Mouse (Mus musculus) CD4-positive helper T cell, adult 2 months (primary cell): ENCODE results near the gene Mylk.

Experiments
- DNase-seq: peaks from one replicate; pipeline ENCODE4 v3.0.0-alpha.2; 2012; ENCODE audit warnings: low read depth, missing footprints, low spot score

Mylk gene

DNA sequence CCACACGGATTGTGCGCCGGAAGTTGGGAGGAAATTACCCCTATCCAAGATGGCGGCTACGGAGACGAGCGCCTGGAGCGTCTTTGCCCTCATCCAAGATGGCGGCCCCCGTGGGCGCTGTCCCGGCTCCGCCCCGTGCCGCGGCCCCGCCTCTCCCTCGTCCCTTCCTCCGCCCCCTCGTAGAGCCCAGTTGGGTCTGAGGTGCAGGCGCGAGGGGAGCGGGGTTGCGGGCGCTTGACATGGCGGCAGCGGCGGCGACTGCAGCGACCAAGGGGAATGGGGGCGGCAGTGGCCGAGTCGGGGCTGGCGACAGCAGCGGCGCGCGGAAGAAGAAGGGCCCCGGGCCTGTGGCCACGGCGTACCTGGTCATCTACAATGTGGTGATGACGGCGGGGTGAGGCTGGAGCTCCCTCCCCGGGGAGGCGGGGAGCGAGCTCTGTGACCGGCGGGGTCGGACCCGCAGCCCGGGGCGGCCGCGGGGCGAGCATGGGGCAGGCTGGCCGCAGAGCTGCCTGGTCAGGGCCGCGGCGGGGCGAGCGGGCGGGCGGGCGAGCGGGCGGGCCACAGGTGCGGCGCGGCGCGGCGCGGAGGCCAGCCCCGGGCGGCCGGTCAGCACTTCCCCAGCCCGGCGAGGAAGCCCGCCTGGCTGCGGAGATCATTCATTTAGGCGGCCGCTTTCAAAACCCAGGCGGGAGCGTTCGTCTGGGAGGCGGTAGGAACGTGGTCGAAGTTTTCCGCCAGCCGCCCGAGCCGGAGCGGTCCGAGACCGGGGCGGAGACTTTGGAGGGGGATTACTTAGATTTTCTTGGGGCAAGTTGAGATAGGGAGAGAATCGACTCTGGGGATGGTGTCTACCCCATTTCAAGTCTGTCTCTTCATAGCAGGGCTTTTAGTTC, 277.5 kb downstream of the Mylk start, which contains the start of gene Hacd2:
Hacd2 (plus strand) TSS at position 187 of the 896 bp plus-strand sequence.
- DNase-seq, result peak; percentile 93

DNA sequence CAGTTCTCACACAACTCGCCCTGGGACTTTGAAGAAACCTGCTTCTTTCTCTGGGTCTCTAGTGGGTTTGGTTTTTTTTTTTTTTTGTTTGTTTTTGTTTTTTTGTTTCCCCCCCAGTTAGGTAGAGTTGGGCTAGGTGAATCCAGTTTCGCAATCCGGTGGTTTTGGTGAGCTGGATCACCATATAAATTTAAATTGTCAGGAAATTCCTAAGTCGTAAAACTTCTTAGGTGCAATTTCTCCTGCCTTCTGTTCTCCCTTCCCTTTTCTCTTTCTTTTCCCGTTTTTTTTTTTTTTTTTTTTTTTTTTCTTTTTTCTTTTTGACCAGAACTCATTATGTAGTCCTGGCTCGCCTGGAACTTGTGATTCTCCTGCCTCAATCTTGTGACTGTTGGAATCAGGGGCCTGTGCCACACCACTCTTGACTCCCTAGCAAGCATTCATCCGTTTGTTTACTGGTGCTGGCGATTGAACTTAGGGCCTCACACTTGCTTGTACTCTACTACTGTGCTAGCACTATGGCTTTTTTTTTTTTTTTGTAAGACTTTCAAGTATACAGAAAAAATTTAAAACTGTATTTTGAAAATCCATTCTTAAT, 278.2 kb downstream of the Mylk start:
- DNase-seq, result no peak

GRCm38 (mm10) chr16:35024300-35024699, 279.3 kb downstream of the Mylk start:
- peak; percentile 32 for DNase-seq

DNA sequence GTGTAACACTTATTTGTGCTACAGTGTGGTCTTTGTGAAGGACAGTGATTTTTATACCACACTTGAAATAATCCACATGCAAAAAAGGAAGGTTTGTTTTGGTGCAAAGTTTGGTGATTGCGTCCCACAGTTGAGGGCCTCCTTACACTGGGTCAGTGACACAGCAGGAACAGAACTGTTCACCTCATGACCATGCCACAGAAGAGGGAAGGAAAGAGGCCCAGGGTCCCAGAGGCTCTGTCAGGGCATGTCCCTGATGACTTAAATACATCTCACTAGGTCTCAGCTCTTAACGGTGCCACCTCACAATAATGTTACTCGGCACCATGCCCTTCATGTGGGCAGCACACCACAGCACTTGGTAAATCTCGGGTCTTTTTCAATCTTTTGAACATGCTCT, 280.3 kb downstream of the Mylk start:
- no peak for DNase-seq

GRCm38 (mm10) chr16:35033241-35033640, 288.2 kb downstream of the Mylk start:
- no peak for DNase-seq

DNA sequence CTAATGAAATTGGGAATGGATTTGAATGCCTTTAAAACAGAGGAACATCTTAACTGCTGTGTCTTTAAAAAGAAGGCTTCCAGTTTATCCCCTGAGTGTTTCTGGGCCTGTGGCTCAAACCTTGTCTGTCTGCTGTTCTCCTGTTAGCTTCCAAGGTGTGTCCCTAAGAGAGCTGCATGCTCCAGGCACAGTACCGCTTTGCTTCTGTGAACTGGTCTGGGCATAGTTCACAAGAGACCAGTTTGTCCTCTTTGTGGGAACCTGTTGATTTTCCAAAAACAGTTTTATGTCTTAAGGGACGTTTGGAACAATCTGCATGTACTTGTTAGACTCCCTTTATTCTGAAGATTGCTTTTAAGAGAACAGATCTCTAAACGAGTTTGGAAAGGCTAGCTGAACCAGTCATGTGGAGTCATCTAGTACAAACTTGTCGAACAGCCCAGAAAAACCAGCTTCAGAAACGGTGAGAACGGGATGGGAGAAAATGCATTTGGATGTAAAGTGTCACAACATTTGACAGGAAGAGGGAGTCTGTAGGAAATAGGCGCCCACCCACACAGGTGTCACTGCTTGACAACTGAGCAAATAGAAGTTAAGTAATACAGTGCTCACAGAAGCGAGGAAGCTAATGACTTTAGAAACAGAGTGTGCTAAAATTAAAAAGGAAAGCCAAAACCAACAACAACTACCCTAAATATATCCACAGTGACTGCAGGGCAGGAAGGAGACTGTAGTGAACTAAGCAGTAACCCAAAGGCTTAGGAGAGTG, 289.0 kb downstream of the Mylk start:
- no peak for DNase-seq

DNA sequence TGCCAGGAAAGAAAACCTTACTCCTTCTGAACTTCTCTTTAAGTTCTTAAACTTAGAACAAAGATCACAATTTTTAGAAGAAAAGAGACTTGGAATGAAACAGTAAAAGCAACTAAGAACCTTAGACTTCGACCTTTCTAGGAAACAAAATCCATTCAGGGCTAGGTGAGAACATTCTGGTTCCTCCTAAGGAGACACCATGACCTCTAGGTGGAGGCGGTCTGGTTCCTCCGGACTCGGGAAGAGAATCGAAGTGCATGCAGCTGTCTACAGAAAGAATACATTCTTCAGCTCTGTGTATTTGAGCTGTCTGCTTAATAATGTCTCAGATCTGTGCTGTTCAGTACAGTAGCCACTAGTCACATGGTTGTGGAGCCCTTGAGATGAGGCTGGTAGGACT, 290.0 kb downstream of the Mylk start:
- no peak for DNase-seq

DNA sequence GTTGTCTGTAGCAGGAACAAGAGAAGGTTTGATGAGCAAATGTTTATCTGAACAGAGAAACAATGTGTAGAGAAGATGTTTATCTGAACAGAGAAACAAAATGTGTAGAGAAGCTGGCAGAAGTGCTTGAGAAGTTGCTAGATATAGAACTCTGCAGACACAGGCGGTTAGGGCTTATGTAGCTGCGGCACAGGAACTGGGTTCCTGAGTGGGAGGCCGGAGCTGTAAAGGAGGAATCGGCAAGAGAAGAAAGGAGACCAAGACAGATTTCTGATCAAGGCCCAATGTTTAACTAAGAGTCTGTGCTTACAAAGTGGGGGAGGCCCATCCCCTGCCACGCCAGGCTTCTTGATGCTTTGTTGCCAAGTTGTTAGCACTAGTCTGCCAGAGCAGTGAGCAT, 291.7 kb downstream of the Mylk start:
- DNase-seq, result no peak

DNA sequence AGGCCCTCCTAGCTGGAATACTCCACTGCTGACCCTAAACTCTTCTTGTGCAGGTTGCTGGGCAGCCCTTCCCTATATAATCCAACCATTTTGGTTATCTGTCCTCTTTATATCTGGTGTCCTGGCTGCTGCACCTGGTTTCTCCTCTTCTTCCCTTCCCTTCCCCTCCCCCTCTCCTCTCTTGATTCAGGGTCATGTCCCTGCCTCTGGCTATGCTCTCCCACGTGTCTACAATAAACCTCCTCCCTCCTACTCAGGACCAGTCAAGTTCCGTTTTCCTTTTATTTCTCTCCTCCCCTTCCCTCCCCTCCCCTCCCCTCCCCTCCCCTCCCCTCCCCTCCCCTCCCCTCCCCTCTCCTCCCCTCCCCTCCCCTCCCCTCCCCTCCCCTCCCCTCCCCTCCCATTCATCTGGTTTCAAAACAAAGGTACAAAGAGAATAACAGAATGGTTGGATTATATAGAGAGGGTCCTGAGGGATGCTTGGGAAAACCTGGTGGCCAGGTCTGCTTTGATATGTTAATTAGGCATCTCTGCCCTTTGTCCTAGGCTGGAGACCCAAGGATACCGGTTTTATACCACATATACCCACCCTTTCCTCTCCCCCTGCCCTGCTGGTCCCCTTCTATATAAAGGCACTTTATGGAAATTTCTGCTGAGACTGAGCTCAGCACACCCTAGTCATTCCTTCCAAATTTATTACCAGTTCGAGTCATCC, 293.5 kb downstream of the Mylk start:
- no peak for DNase-seq

DNA sequence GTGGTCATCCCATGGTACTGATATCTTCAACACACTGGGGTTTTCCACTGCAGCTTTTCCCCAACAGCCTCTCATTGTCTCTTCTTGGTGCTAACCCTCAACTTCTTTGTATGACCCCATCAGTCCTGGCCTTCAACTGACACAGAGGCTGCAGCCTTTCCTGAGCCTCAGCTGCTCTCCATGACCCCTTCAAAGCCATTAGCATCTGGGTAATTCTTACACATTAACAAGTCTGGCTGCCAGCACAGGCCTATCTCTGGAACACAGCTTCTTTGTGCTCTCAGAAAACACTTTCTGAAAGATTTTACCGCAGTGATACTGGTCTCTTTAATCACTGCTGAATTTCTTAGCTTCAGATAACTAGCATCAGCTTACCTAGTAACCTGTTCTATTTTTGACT, 295.1 kb downstream of the Mylk start:
- no peak for DNase-seq

- DNase-seq, result no peak
These were observed 296.0 kb downstream of the Mylk start for GRCm38 (mm10) chr16:35041001-35041400.

GRCm38 (mm10) chr16:35046081-35046775, 301.2 kb downstream of the Mylk start:
- DNase-seq, result no peak

DNA sequence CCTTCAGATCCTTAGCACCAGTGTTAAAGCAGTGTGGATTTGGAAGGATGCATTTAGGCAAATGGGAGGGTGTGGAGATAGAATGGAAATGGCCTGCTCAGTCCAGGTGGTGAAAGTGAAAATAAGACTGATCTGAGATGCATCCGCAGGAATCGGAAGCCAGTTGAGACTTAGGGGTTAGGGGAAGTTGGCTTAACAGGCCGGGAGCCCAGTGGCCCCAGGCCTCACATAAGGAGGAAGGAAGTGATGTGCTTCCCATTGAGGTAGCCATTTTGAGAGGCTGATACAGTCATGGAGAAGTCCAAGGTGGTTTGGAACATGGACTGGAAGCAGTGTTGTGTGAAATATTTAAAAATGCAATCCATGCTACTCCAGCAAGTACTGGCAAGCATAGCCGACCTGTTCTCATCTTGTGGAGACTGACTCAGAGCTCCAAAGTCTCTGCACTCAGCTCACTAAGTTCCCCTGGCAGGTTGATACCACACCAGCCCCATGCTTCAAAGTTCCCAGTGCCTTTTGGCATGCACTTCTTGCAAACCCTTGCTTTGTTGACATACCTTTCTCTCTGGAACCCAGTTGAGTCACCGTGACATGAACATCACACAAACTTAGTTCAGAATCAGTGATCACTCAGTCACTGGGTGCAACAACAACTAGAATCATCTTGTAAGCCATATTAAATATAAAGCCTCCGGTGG, 302.4 kb downstream of the Mylk start:
- DNase-seq, result no peak

GRCm38 (mm10) chr16:35051066-35051465, 306.1 kb downstream of the Mylk start:
- no peak for DNase-seq
